Mouse (Mus musculus) heart, postnatal 25 days (tissue): ENCODE data around the gene Phf12. TPM values are rescaled to one million over a fixed set of nuclear protein-coding genes. Genes with fewer than 3 reads are reported as not detected.

Source experiments
- DNase-seq: peaks from one replicate; pipeline ENCODE4 v3.0.0; 2022; ENCODE audit warnings: low spot score
- intact Hi-C: fragments of 180-260 bp; cut with DNase I; formaldehyde crosslinking; loops from one replicate; pipeline ENCODE4 v1.15.1; 2025
- total RNA-seq, 2 experiments: library from RNA; stranded (reverse); gene quantifications; 2 replicates each; pipeline ENCODE4 v1.2.3; 2021

Gene Phf12
- total RNA-seq = 10 to 100 TPM; 23.7 to 28.6 TPM

DNA sequence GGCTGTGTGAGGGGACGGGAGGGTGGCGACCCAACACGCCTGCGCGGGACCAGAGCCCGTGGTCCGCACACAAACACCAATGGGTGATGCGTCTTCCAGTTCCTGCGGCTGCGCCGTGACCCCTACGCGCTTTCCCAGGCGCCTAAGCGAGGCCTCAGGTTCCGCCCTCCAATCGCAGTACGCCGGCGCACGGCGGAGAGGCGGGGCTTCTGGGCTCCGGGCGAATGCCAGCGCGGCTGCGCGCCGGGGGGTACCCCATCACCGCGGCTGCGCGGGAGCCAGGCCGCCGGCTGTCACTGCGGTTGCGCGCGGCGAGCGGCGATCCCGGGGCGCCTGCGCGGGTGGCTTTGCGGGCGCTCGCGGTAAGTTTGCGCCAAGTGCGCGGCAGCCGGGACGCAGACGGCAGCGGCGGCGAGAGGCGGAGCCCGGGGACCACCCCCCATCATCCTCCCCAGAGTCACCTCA is at the start of gene Phf12:
Gene Phf12 (plus strand): TSS at position 314 of the 465 bp plus-strand sequence.
- intact Hi-C loops = no loop called here
- peak; percentile 100 for DNase-seq

DNA sequence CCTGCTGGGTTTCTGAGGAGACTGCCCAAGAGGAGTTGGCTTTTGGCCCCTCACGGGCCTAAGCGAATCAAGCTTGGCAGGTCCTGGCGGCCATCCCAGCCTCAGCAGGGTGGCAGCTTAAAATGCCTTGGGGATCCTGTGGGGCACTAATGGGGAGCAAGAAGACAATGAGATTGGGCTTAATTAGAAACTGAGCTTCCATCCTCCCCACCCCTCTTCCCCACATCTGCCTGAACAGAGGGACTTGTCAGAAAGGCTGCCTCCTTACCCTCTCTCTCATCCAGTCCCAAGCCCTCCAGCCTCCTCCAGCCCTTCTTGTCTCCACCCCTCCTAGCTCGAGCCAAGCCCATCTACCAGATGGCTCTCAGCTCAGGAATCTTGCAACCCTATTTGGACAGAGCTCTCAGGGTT is 48.4 kb upstream of the Phf12 start:
- no peak for DNase-seq
- intact Hi-C loops = no loop called here

DNA sequence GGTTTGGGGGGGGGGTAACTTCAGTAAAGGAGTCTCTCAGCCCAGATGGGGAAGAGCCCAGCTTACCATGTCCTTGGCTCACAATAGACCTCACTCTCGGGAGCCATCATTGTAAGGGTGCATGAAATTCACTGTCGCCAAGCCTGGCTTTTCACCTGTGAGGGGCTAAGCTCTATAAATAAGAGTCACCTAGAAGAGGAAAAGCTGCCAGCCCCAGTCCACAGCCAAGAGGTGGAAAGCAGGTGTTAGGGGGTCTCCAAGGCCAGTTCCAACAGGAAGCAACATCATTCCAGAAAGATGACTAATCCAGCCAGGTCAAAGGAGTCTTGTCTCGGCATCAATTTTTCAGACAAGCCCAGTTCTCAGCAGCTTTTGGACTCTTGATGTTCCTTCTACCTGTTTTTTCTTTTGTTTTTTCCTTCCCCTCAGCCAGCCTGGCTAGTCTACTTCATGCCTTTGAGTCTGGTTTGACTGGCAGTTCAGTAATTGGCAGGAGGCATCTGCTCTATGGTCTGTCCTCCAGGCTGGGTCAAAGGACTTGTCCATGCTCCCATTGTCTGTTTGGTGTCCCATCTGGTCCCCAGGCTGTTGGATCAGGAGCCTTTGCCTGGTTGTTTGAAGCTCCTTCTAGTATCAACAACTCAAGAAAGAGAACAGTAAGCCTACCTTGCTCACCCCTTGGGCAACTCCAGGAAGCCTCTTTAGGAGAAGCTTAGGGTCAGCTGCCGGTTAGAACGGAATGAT is 47.8 kb upstream of the Phf12 start:
- intact Hi-C loops = no loop called here
- no peak for DNase-seq

DNA sequence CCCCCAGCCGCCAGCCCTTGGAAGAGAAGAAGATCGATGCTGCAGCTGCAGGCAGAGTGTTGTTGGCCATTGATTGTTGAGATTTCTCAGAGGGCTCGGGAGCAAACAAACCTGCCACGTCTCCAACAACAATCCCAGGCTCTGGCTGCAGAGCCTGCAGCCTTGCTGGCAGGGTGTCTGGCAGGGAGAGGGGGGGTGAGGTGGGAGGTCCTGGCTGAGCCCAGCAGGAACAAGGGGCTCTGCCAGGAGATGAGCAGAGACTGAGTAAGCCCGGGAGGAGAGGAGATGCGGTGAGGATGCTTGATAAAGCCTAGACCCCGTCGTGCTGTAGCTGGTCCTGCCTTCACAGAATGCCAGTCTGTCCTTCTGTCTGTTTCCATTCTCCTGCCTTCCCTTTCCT is 45.7 kb upstream of the Phf12 start:
- intact Hi-C loops = no loop called here
- DNase-seq = no peak

DNA sequence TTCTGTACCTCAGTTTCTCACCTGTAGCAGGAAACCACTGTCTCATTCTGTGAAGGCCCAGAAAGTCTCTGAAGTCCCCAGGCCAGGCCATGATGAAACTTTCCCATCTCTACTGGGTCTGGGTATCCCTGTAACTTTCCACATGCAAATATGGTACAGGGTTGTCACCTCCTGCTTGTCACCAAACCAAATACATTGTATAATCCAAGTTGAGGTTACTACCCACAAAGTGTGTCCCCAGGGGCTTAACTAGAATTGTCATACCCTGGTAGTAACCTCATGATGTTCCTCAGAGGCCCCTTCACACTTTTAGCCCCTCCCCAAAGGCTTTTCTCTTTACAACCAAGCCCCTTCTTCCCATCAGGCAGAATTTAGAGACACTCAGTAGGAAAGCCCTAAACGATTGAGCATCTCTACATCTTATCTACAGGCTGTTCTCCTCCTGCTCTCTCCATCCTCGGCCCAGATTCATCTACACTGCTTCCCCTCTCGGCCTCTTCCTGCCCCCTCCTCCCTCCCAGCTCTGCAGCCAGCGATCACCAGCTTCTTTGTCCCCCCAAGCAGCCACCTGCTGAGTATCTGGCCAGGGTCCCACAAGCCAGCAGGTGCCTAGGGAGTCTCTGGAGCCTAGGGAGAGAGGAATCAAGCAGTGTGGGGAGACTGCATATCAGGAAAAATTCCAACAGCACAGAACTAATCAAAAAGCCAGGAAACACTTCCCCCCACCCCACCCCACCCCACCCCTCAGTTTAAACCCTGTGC is 44.7 kb upstream of the Phf12 start:
- DNase-seq = no peak
- intact Hi-C loops = no loop called here

DNA sequence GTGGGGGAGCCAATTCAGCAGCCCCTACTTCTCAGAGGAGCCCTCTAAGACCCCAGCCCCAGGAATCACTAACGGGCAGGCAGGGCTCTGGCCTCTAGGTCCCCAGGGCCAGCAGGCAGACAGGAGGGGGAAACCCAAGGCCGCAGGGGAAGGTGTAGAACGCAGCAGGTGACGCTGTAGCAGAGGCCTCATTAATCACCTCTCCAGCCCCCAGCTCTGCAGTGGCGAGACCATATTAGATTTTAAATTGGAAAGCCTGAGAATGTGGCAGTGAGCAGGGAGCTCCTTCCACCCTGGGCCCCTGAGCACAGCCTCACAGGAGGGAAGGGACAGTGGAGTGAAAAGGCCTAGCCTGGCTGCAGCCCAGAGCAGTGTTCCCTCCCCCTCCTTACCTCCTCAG is 40.3 kb upstream of the Phf12 start:
- no peak for DNase-seq
- intact Hi-C loops = no loop called here

DNA sequence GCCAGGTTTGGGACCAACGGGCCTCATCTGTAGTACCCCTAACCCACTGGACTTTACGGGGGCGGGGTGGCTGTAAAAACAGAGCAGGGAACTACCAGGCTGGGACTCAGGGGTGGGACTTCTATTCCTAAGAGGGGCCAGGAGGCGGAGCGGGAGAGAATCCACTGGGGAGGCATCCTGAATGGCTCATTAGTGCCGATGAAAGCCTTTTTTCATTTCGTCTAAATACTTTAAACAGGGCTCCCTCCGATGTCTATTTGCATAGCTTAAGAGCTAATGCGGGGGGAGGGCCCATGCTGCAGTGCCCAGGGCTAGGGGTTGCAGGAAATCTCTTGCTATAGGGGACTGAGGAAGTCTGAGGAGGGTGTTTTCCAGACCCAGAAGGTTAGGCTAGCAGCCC is 34.7 kb upstream of the Phf12 start:
- intact Hi-C loops = no loop called here
- DNase-seq = no peak

DNA sequence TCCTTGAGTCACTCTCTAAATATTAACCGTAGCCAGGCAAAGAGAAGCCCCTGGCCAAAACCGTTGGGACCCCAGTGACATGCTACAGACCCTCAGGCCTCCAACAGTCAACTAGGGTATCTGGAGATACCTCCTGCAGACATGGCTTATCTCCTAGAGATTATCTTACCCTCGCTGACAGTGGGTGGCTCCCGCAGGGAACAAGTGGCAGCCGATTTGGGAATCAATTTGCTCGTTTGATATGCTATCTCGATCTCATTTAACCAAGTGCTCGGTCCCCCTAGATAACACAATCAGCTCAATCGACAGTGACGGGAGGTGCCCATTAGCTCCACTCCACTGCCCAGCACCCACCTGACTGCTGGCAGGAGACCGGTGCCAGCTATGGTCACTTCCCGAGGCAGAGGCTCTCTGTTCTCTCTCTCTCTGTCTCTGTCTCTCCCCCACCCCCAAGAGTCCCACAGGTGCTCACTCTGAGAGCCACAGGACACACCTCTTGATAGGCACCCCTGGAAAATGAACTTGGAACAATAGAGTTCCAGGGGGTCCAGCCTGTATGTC is 32.3 kb upstream of the Phf12 start:
- intact Hi-C loops = no loop called here
- no peak for DNase-seq

DNA sequence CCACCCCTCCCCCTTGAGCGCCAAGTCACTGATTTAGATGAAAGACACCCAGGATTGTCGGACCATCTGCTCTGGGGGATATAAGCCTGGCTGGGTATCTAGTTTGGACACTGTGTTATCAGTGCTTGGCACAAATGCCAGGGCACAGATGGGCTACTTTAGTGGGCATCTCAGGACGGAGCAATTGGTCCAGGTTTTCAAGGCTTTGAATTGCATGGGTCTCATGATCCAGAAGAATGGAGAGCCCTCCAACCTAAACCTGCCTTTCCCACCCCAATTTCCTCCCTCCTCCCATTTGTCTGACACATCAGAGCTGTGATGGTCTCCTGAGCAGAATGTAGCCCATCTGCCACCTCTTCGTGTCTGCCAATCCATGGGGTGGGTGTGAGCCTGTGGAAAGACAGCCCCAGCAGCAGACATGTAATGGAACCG is 31.7 kb upstream of the Phf12 start:
- intact Hi-C loops = no loop called here
- DNase-seq = no peak

DNA sequence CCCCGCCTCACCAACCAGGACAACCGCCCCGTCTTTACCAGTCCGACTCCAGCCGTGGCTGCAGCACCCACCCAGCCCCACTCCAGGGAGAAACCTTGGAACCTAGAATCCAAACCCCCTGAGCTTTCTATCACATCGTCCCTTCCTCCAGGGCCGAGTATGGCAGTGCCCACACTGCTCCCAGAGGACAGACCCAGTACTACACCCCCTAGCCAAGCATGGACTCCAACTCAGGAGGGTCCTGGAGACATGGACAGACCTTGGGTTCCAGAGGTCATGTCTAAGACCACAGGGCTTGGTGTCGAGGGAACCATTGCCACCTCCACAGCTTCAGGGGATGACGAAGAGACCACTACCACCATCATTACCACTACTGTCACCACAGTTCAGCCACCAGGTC is 28.9 kb upstream of the Phf12 start:
- intact Hi-C loops = no loop called here
- DNase-seq = no peak

DNA sequence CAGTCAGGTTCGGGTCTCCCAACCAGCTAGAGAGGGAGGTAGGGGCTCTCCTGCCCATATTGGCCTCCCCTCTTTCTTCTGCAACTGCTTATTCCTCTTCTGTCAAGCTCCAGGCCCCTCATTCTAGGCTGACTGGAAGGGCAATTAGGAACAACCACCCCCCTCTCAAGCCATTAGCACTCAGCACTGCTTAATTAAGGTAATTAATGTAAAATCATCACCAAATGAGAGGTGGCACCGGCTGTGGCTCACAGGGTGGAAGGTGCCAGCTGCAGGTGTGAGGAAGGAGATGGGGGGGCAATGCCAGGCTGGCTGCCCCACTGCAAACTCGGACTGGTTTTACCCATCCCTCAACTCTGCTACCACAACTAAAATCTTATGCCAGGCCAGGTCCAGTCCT is 26.1 kb upstream of the Phf12 start:
- no peak for DNase-seq
- intact Hi-C loops = no loop called here

DNA sequence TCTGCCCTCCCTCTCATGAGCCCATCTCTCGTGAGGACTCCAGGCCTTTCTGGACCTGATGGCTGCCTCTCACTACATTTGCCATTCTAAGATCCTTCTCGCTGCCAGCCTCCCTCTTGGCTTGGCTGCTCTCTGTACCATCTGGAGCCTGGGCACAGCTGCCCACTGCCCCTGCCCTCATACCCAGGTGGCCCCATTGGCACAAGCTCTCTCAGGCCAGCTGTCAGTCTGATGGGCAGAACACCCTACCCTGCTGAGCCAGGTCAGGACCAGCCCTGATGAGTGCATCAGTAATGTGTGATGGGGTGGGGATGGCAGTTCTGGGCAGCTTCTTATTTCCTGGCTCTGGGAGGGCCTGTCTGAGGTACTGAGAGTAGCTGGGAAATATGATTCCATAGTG is 24.3 kb upstream of the Phf12 start:
- intact Hi-C loops = no loop called here
- DNase-seq = no peak

DNA sequence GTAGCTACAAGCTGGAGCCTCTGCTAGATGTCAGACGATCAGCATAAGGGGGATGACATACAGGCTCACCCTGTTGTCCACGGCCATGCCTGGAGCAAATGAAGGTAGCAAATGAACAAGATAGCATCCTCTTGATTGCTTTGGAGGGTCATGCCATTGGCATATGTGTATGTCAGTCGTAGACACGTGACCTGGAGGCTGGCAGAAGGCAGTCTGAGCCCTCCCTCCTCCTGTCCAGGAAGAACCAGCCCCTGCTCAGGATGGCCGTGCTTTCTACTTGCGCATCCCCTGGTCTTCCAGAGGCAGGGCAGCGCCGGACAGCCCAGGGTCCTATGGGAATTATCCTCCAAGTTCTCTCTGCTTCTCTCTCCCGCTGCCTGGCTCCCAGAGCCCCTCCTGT is 23.6 kb upstream of the Phf12 start:
- intact Hi-C loops = no loop called here

DNA sequence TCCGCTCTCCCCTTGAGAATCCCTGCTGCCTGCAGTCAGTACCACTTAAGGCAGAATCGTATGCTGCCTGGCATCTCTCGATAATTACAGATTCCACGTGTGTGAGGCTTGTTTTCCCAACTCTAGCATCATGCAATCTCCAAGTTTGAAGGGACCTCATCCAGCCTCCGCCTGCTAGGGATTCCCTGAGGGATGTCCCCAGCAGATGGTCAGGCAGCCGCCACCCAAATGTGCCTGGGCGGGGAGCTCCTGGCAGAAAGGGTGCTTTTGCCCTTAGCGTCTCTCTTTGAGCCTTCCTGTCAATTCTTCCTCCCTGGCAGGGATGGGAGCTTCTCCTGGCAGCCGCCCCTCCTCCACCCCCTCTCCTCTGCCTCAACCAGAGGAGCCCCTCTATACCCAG is 22.4 kb upstream of the Phf12 start:
- DNase-seq = no peak
- intact Hi-C loops = no loop called here

More for the DNA sequence above, 23.6 kb upstream of the Phf12 start:
- DNase-seq = no peak

DNA sequence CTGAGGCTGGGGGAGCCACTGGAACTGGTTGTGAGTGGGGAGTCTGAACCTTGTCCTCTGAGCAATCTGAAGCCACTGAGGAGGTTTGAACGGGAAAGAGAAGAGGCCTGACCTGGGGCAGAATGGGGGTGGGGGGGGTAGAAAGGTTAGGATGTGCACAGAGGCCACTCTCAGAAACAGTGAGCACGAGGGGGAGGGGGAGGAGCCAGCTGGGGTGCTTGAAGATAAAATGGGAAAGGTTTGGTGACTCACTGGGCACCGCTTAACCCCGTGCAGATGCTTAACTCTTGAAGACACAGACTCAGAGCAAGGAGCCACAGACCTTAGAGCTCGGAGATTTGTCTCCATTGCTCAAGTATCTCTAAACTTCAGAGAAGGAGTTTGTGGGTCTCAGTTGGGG is 21.7 kb upstream of the Phf12 start:
- intact Hi-C loops = no loop called here

DNA sequence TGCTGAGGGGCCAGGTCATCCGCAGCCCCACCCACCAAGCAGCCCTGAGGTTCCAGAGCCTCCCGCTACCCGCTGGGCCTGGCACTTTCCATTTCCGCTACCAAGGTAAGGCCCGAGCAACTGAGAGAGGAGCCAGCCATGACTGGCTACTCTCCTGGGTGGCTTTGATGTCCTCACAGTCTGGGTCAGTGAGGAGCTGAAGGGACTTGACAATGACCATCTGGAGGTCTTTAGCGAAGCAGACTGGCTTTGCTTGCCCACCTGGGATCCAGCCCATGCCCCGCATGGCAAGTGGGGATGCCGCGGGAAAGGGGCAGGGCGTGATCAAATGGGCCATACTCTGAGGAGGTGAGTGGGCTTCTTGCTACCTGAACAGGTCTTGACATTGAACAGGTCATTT is 19.6 kb upstream of the Phf12 start:
- no peak for DNase-seq
- intact Hi-C loops = no loop called here

More for the DNA sequence above, 21.7 kb upstream of the Phf12 start:
- DNase-seq = no peak

DNA sequence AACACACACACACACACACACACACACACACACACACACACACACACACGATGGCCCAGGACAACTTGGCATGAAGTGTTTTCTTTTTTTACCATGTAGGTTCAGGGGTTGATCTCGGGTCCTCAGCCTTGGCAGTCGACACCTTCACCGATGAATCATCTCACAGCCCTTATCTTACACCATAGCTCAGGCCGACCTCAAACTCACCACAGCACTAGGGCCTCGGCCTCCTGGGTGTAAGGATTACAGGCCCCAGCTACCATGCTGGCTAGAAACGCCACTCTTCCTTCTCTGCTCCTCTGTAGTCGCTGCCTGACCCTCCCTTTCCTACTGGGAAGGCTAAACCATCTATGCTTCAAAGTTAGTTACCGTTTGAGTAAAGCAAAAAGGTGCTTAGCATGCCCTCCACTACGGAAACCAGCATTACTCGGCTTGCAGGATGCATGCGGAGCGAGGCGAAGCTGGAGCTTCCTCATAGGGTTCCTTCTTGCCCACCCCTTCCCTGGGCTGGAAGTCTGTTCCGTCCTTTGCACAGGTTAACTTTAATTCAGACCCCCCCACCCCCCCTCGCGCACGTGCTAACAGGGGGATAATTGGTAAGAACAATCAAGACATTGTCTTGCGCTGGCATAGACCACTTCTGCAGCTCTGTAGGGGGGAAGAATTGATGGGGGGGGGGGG is 18.0 kb upstream of the Phf12 start:
- DNase-seq = no peak
- intact Hi-C loops = loop anchor here (5.0 kb wide), 1 partner anchor 227 kb away; no protein-coding TSS in a partner anchor

DNA sequence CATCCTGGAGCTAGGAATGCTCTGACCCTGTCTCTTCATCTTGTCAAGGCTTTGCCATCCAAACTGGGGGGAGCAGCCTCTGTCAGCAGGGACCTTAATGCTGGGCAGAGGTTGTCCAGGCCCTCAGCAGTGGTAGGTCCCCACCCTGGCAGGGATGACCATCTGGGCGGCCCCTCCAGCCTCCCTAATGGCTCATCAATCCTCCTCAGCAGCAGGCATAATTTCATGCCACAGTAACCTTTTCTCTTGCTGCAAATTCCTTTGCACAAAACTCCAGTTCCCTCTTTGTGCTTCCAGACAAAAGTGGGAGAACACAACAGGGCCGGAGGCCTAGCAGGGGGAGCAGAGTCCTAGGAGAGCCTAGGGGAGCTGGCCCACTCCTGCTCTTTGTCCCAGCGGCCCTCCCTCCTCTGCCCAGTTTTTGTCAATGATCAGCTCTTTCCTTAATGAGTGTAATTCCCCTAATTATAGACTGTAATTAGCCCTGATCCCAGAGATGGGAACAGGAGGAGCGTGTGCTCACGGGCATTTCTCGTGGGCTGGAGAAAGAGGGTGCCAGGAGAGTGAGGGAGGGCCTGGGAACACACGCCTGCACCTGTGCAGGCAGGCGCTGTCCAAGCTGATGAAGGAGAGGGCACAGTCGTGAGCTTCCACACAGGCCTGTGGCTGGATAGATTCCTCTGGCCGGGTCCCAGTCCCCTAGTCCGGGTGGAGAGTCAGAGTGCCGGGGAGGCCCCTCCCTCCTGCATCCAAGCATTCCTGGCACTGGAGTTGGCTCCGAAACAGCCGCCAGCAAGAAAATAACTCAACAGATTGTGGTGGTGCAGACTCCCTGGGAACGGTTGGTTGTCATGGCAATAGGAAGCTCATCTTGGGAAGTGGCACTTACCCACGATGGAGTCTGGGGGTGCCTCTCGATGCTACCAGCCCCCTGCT is 17.2 kb upstream of the Phf12 start:
- intact Hi-C loops = loop anchor here (5.0 kb wide), 1 partner anchor 228 kb away; no protein-coding TSS in a partner anchor
- DNase-seq = no peak

DNA sequence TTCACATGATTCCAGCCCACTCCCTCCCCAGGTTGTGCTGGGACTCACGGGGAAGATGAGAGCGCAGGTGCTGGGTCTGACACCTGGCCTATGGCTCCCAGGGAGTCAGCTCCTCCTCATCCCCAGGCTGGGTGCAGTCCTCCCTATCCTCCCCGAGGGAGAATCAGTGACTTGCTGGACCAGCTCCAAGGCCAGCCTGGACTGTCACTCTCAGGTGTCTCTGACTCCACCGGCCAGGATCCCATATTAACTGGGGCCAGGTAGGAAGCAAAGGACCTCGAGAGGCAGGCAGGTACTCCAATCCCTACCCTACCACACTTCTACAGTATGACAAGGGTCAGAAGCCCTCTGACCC is 16.5 kb upstream of the Phf12 start:
- intact Hi-C loops = loop anchor here (5.0 kb wide), 1 partner anchor 229 kb away; no protein-coding TSS in a partner anchor
- DNase-seq = no peak
